Mouse (Mus musculus) ES-E14 (cell line): ENCODE data around the gene Hba-a2. TPM values are rescaled to one million over a fixed set of nuclear protein-coding genes. Genes with fewer than 3 reads are reported as not detected.
"Not testable (repeated sequence)": the region's sequence is repeated elsewhere in the genome, so short reads cannot be mapped to it uniquely, and the experiment has no call there.

Experiments
- DNase-seq: peaks from one replicate; pipeline ENCODE4 v3.0.0-alpha.2; 2013; ENCODE audit warnings: low read depth, low spot score
- H3K27ac ChIP-seq: 2 replicates; pipeline ENCODE4 v1.5.1; 2012; ENCODE audit warnings: low read depth, mild to moderate bottlenecking, low read length, moderate library complexity, mixed read lengths; ENCODE audit not compliant: poor library complexity, insufficient read depth, severe bottlenecking
- H3K36me3 ChIP-seq: 2 replicates; pipeline ENCODE4 v1.6.1; 2012; ENCODE audit warnings: mild to moderate bottlenecking, low read length, moderate library complexity, mixed read lengths; ENCODE audit not compliant: control insufficient read depth, poor library complexity, insufficient read depth, severe bottlenecking
- H3K4me1 ChIP-seq, 2 experiments: fragments of 150-350 bp in 1 of 2; sonication (generic) in 1 of 2; 2 replicates each; pipeline ENCODE4 v1.6.1; 2012; ENCODE audit warnings: low read length in 2 of 2, mild to moderate bottlenecking in 1 of 2, mixed read lengths in 1 of 2; ENCODE audit not compliant: control insufficient read depth in 2 of 2, insufficient read depth in 2 of 2, poor library complexity in 1 of 2
- H3K4me3 ChIP-seq, 2 experiments: fragments of 150-350 bp in 1 of 2; sonication (generic) in 1 of 2; 2 replicates each; pipeline ENCODE4 v1.5.1; 2012; ENCODE audit warnings: low read length in 2 of 2, low read depth in 1 of 2, mild to moderate bottlenecking in 1 of 2, mixed read lengths in 1 of 2; ENCODE audit not compliant: insufficient read depth in 1 of 2, poor library complexity in 1 of 2, severe bottlenecking in 1 of 2
- H3K9ac ChIP-seq: 2 replicates; pipeline ENCODE4 v1.6.1; 2012; ENCODE audit warnings: low read depth, mild to moderate bottlenecking, low read length, mixed read lengths; ENCODE audit not compliant: poor library complexity, insufficient read depth, severe bottlenecking
- H3K9me3 ChIP-seq: fragments of 150-350 bp; sonication (generic); 2 replicates; pipeline ENCODE4 v1.6.1; 2012; ENCODE audit warnings: low read depth, mild to moderate bottlenecking, low read length; ENCODE audit not compliant: control insufficient read depth, insufficient read depth
- CHD2 ChIP-seq: IDR thresholded peaks from 2 replicates; pipeline ENCODE4 v1.6.1; 2014; ENCODE audit warnings: mild to moderate bottlenecking, low read depth, low read length, inconsistent platforms
- HCFC1 ChIP-seq: IDR thresholded peaks from 2 replicates; pipeline ENCODE4 v1.6.1; 2012; ENCODE audit warnings: low read length, inconsistent platforms, borderline replicate concordance; ENCODE audit not compliant: insufficient read depth
- MAFK ChIP-seq: IDR thresholded peaks from 2 replicates; pipeline ENCODE4 v1.6.1; 2014; ENCODE audit warnings: mild to moderate bottlenecking, low read depth, low read length, inconsistent platforms; ENCODE audit not compliant: insufficient read depth
- ZC3H11A ChIP-seq: IDR thresholded peaks from 2 replicates; pipeline ENCODE4 v1.6.1; 2012; ENCODE audit warnings: low read depth, mild to moderate bottlenecking, inconsistent platforms, low read length, borderline replicate concordance
- ZNF384 ChIP-seq: IDR thresholded peaks from 2 replicates; pipeline ENCODE4 v1.6.1; 2012; ENCODE audit warnings: low read depth, low read length, inconsistent platforms
- in situ Hi-C, 2 experiments: fragments of 600-800 bp; cut with MboI; formaldehyde crosslinking; loops; one replicate each; pipeline ENCODE4 v1.15.1; 2025; ENCODE audit warnings: low sequenced_read_pairs in 2 of 2, inconsistent platforms in 1 of 2; ENCODE audit not compliant: unreplicated experiment in 2 of 2
- total RNA-seq: library from RNA; depleted of rRNA; stranded (reverse); fragments of 300-350 nt; gene quantifications from 2 replicates; pipeline ENCODE4 v1.2.3, GENCODE M21; 2012

Hba-a2 gene
- total RNA-seq, 1 experiment = 1.1 TPM

- Histone ChIP-seq H3K27ac (no peak overlapping the region), H3K4me3 (no peak overlapping the region), H3K9ac (no peak overlapping the region), H3K4me1 (no peaks in the 10 kb centered on the region; a peak in 1 of 4 replicates), H3K9me3 (no peaks in the 10 kb centered on the region), H3K36me3 (no peaks in the 10 kb centered on the region)
- in situ Hi-C loops = no loop called here
- TF ChIP-seq CHD2 = no peak
- TF ChIP-seq MAFK = no peak
- TF ChIP-seq ZNF384 = no peak
- TF ChIP-seq ZC3H11A = no peak
- no peak for TF ChIP-seq HCFC1
- no peak for DNase-seq
Observed at GRCm38 (mm10) chr11:32280646-32281045, 15.6 kb upstream of the Hba-a2 start.

GRCm38 (mm10) chr11:32281416-32282144 lies 14.7 kb upstream of the Hba-a2 start:
- Histone ChIP-seq H3K27ac (no peak overlapping the region), H3K36me3 (no peaks in the 10 kb centered on the region), H3K4me3 (no peak overlapping the region), H3K9ac (no peak overlapping the region), H3K4me1 (no peaks in the 10 kb centered on the region; a peak in 1 of 4 replicates), H3K9me3 (no peaks in the 10 kb centered on the region)
- no peak for DNase-seq
- TF ChIP-seq CHD2 (no peak), MAFK (no peak), HCFC1 (no peak), ZNF384 (no peak), ZC3H11A (no peak)
- in situ Hi-C loops = no loop called here

- DNase-seq, in situ Hi-C loops: not testable (repeated sequence)
Observed at GRCm38 (mm10) chr11:32283091-32283777, 13.1 kb upstream of the Hba-a2 start, which contains the start of gene Hba-a1. Hba-a1 (plus strand) TSS chr11:32283511.

GRCm38 (mm10) chr11:32284582-32284981 lies 11.7 kb upstream of the Hba-a2 start:
- in situ Hi-C loops, DNase-seq, H3K36me3 ChIP-seq, H3K27ac ChIP-seq, H3K4me3 ChIP-seq, H3K4me1 ChIP-seq, H3K9ac ChIP-seq, H3K9me3 ChIP-seq: not testable (repeated sequence)

More at GRCm38 (mm10) chr11:32283091-32283777, 13.1 kb upstream of the Hba-a2 start, which contains the start of gene Hba-a1:
- H3K4me3 ChIP-seq, H3K36me3 ChIP-seq, H3K27ac ChIP-seq, H3K9me3 ChIP-seq, H3K4me1 ChIP-seq, H3K9ac ChIP-seq: not testable (repeated sequence)
